Mouse (Mus musculus) neural tube, embryonic 10.5 days (tissue): ENCODE data around the gene Nup210.

Experiments used
- DNase-seq: peaks from one replicate; pipeline ENCODE4 v3.0.0-alpha.2; 2017; ENCODE audit warnings: low spot score; ENCODE audit errors: extremely low spot score

Nup210 gene

DNA sequence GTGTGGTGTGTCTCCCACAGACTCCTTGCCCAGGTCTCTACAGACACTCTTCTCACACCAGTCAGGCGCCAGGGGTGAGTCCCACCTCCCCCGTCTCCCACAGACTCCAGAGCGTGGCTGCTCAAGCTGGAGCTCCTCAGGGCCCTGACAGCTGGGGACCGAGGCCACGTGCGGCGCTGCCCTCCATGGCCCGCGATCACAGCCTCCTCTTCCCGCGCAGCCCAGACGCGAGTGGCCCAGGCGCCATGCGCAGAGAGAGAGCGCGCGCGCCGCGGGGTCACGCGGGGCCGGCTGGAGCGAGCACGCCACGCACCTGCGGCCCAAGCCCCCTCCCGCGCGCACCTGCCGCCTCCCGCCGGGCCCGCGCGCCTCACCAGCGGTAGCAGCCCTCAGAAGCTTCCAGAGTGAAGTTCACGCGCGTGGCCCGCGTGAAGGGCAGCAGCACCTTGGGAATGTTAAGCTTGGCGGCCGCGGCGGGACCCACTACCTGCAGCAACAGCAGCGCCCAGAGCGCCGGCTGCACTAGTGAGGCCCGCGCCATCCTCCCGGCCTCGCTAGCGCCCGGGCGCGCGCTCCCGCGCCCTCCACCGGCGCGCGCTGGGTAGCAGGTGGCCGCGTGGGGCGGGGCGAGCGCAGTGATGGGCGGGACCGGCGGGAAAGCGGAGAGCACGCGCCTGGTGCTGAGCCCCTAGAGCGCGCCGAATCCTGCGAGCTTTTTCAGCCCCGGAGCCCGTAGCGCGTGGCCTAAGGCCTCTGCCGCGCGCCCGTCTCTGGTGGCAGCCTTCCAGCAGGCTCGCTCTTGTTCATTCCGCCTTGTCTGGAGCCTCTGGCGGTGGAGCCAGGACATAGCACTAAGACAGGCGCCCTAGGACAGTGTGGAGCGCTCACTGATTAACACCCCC, at the start of gene Nup210:
Gene Nup210 (minus strand): TSS at position 586 of the 902 bp plus-strand sequence.
- peak; percentile 90 for DNase-seq

DNA sequence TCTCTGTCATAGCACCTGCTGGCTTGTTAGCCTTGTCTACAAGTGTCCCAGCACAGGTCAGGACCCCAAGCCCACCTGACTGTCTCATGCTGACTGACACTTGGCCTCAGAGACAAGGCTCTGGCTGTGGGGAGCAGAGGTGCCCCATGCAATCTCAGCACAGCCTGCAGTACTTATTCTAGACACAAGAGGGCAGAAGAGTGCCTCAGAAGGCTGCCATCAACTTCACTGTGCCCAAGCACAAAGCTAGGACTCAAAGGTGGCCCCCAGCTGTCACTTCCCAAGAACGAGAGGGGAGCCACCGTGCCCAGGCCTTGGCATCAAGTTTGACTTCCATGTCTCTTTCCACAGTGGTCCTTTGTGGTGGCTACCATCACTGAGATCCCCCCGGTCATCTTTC, 48.6 kb upstream of the Nup210 start:
- DNase-seq, result peak; percentile 80

DNA sequence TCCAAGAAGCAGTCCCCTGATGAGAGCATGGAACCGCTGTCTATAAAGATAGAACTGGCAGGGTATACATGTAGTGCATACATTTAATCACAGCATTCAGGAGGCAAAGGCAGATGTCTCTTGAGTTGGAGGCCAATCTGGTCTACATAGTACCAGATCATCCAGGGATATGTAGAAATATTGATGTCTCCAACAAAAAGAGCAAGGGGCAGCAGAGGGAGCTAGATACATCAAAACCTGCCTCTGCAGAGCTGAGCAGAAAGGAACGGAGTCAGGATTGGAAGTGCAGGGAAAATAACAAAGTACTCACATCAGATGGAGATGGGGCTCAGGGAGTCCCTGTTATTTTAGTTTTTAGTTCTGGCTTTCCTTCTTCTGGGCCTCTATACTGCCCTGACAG, 48.0 kb upstream of the Nup210 start:
- DNase-seq, result no peak

DNA sequence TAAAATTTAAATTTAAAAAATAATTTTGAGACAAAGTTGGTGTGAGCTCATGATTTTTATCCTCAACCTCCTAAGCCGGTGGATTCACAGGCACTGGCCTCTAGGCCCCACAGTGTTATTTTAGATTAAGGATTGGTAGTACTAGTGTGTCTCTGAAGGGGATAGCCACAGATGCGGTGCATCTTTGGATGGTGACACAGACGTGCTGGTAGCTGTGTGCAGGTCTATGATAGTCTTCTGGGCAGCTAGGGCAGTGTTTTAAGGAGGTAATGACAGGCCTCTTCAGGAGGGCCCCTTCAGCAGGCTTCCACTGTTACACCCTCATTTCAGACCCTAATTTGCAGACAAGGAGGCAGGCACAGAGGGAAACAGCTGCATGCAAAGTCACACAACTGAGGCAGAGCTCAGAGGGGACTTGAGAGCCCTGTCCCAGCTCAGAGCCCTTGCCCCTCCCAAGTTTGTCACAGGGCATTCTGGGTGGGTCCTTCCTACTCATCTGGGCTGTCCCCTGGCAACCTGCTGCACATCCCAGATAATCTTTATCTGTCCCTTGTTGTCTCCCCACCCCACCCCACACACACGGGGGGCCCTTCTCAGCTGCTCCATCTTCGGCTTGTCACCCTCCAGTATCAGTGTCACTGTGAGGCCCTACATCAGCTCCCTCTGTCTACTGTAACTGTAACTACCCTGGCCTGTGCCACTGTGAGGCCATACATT, 46.7 kb upstream of the Nup210 start:
- no peak for DNase-seq

DNA sequence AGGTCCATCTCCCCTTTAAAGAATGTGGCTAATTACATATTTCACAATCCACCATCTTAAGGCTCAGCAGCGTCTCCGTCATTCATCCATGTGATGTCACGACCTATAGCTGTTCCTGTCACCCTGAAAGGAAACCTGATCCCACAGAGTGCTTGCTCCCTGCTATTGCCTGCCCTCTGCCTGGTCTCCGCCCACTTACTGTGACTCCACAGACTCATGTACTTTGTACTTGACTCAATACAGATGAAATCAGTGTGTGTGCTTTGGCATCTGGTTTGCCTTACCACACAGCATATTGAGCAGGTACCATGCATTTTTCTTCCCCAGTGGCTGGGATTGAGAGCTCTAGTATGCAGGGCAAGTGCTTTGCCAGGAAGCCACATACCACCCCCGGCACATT, 45.7 kb upstream of the Nup210 start:
- DNase-seq, result no peak

DNA sequence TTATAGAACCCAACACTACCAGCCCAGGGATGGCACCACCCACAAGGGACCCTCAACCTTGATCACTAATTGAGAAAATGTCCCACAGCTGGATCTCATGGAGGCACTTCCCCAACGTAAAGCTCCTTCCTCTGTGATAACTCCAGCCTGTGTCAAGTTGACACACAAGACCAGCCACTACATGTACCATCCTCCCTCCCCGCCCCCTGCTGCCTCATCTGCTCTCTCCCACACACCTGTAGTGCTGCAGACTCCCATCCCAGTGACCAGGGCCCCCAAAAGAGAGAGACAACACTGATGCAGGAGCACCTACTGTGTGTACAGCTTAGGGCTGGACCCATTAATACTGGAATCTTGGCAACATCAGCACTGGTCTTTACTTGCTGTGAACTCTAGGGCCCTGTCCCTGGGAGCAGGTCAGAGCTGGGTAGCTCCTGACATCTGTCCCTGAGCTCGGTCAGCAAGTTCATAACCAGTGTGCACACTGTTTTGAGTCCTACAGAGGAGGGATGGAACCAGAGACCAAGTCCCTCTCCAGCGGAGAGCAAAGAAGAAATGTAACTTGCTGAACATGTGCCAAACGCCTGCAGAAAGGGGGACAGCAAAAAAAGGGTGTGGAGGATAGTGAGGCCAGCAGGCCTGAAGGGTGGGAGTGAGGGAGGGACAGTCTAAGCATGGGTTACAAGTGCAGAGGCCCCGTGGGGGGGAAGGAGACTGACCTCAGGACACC, 45.0 kb upstream of the Nup210 start:
- no peak for DNase-seq

DNA sequence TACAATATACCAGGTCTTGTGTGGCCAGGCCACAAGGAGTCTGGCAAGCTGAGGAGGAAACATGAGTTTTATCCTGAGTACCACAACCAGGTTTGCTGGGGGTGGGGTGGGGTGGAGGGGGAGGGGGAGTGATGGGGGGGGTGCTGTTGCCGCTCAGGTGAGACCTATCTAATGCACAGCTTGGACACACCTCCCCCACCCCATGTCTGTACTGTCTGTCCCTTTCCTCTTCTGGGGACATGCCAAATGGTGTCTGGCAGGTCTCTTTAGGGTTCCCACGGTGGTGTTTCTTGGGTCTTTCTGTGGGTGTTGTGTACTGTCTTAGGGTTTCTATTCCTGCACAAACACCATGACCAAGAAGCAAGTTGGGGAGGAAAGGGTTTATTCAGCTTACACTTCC, 44.3 kb upstream of the Nup210 start:
- DNase-seq, result no peak

DNA sequence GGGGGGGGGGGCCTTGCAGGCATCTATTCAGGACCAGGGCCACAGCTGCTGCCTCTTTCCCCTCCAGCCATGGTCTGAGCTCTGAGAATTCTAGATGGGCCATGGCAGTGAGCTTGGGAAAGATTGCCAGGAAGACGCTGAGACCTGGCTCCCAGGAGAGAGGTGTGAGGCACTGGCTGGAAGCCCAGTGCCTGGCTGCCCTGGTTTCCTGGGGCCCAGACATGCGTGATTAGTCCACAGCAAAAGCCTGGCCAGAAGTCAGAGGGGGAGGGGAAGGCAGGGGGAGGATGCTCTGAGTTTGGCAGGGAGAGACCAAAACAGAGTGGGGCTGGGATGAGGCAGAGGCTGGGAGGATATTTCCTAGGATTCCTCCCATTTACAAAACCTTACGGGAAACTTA, 43.8 kb upstream of the Nup210 start:
- DNase-seq, result no peak

DNA sequence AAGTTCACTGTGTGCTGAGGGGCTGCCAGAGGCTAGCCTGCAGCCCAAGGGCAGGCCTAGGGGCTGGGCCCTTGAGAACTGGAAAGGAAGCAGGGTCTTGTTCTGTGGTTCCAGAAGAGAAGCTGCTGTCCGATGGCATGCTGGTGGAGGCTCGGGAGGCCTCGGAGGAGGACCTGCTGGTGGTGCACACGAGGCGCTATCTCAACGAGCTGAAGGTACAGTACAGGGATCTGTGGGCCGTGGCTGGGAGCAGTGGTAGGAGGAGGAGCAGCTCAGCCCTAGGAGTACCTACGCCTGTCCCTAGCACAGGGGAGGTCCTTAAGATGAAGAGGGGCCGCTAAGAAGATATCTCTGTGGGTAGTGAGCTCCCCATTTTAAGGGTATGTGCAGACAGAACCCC, 42.4 kb upstream of the Nup210 start:
- no peak for DNase-seq

DNA sequence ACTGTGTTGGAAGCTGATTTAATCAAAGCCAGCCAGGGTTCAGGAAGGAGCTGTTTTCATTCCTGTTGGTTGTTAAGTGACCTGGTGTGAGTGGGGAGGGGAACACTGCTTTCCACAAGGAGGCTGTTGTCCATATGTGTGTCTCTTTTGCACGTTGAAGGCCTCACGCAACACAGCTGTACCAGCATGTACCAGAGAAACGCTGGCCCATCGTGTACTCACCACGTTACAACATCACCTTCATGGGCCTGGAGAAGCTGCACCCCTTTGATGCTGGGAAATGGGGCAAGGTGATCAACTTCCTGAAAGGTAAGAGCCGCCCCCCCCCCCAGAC, 40.6 kb upstream of the Nup210 start:
- no peak for DNase-seq

DNA sequence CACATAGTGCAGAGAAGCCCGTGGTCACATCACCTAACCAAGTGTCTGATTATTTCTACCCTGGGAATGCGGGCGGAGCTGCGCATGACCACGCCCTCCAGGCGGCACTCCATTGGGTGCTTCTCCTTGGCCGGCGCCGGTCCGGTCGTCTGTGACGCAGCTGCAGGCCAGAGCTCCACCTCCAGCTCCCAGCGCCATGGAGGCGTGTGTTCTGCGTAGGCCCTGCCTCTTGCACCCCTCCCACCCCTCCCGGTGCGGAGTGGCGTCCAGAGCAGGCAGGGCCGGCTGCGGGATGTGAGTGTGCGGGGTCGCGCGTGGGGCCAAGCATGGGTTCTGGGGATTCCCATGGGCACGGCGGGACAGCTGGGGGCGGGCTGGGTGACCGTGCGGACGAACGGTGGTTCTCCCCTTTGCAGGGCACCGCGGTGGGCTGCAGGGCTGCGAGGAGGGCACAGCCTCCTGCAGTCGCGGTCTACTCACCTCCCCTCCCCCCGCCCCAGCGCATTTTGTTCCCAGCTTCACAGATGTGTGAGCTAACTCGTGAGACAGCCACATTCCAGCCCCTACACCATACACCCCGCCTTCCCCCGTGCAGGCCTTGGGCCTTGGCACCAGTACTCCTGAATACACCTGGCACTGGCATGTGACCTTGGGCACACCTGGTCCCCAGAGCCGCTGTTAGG, 40.1 kb upstream of the Nup210 start, which contains the start of gene Hdac11:
Gene Hdac11 (plus strand): TSS at position 112 of the 683 bp plus-strand sequence.
- DNase-seq, result peak; percentile 89

DNA sequence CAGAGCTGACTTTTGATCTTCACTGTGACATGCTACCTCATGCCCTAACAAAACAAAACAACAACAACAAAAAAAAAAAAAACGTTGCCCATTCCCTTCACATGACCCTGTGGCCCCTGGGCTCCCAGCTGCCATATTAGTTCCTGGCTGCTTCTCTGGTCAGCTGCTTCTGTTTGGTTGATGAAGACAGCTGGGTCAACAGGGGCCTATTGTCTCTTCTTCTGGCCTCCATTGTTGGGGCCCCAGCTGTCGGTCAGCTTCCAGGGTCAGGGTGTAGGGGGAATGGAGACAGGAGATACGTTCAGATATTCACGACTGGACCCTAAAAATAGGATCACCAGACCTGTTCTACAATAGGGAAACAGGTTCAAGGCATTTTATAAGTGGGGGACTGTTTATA, 39.4 kb upstream of the Nup210 start:
- DNase-seq, result no peak

DNA sequence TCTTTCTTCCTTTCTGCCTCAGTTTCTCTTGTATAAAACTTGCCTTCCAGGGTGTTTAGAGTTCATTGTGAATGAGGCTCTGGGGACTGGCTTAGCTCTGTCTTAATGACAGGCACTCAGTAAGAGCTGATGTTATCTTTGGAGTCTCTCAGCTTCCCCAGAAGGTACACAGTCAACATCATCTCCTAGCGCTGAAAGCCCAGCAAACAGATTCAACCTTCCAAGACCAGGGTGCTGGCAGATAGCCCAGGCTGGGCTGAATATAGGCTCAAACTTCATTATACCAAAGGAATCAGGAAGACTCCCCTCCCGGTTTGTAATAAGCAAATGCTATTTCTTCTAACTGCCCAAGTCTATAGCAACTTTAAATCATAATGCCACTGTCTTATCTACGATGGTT, 38.7 kb upstream of the Nup210 start:
- no peak for DNase-seq

DNA sequence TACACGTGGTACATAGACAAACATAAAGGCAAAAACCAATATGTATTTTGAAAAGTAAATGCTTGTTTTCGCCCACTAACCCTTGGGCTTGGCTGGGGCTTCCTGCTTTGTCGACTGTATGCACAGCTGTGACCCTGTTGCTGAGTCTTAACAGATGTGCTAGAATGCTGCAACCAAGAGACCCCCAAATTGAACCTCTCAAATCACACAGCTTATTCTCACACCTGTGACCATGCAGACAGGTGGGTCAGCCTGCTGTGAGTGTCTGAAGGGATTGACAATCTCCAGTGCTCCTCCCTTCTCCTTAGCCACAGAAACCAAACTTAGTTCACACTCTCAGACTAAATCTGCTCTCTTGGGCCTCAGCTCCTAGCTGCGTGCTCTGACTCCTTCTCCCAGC, 38.1 kb upstream of the Nup210 start:
- DNase-seq, result no peak

DNA sequence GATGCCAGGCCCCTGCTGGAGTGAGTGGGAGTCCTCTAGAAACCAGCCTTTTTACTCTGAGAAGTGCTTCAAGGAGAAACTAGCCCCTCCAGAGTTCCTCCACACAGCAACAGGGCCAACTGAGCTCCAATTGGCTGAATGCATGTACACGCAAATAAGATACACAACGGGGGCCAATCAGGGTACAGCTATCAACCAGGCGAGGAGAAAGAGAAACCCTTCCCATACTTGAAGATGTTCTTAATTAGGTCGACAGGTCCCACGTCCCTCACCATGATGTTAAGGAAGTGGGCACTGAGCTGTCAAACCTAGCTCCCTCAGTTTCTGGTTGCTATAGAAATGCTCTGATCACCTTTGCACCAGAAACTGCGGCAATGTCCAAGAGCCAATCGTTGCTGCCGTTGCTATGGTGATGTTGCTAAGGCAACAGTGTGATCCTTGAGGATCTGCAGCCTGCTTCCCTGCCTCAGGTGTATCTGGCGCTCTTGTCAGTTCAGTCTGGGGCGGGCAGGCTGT, 37.0 kb upstream of the Nup210 start:
- DNase-seq, result peak; percentile 65

DNA sequence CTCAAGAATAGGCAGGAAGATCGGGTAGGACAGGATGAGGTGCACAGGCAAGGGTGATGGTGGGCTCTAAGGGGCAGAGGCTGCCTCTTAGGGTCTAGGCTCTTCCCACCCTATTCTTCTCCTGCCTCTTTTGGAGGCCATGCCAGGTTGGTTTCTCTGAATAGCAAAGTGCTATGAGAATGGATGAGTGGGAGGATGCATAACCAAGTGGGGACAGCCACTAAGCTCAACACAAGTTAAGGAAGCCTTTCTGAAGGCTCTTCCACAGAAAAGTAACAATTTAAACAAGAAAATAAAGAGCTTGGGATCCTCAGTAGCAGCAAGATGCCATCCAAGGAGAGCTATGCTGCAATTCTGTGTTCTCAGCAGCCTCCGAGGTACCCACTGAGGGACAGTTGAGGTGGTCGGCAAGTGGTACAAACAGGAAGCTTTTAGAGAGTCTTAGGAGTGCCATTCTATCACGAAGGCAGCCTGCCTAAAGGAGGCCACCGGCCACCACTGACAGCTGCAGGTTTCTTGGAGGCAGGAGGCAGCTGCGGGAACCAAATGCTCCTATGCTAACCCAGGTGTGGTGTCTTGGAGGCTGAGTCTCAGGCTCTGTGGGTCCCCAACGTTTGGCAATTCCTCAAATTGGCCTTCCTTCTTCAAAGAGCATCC, 36.4 kb upstream of the Nup210 start:
- no peak for DNase-seq

DNA sequence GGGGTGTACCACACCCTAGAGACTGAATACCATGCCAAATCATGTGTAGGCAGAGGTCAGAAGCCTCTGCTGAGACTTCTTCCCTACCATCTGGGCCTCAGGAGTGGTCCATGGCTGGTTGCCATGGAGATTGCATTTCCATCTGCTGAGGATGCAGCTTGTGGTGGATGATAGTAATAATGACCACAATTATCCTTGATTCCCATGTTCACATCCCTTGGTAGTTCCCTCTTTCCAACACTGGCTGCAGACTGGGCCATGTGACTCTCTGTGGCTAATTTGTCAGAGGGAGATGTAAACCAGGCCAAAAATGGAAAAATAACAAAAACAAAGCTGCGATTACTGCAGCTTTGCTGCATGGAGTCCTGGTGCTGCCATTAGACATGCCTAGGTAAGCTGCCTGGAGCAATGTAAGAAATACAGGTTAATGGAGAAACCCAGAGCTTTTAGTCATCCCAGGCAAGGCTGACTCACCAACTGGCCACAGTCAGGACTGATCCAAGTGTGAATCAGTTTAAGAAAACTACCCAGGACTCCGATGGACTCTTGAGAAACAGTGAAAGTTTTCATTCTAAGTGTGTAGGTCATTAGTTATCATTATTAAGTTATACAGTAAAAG, 30.6 kb upstream of the Nup210 start:
- DNase-seq, result no peak

DNA sequence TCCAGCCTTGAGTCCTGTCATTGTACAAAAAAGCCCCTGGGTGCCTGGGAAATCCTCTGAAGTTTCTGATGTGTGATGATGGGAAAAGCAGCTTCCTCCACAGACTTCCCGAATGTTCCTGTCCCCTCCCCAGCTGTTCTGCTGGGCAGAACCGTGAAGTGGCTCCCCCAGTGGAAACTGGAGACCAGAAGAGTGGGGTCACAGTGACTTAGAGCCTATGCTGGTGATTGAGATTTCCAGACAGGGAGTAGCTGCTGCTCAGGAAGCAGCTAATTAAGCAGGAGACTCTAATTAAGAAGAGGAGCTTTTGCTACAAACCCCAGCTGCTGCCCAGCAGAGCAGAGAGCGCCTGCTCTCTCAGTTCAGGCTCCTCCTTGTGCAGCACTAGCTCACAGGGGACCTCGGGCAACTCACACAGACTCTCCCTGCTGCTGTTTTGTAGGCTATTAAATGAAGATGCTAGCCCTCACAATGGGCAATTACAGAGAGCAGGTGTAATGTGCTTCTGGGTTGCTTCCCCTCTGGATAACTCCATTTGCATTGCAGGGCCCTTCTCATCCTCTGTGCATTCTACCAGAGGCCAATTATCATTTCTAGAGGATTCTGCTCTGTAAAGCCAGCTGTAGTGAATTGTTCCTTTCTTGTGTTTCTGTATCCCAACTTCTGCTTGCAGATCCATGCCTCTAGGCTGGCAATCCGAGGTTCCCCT, 30.0 kb upstream of the Nup210 start:
- no peak for DNase-seq

DNA sequence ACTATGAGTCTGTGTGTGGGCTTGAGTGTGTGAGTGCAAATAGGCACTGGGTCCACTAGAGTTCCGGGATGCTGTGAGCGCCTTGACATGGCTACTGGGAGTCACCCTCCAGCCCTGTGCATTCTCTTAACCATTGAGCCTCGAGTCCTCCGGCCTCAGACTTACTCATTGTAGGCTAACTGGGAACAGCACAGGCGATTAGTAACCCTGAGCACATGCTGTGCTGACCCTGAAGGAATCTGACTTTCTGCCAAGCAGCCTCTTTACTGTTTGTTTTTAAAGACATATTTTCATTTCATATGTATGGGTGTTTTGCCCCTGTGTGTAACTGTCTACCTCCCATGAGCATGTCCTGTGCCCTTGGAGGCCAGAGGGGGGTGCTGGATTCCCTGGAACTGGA, 28.9 kb upstream of the Nup210 start:
- no peak for DNase-seq

DNA sequence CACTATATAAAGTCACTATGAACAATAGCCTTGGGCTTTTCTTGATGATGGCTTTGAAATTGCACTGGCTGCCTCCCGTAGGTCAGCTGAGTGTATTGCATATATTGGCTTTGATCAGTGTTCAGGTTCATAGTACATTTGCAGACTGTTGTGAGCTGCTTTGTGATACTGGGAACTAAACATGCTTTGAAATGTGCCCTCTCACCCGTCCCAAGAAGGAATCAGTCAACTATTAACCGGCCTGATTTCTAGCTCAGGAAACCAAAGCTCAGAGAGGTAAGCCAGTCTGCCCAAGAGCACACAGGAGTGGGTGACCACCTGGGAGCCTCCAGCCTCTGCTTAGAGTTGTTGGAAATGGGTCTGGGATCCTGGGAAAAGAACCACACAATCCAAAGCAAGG, 28.4 kb upstream of the Nup210 start:
- DNase-seq, result no peak
